Mouse (Mus musculus) midbrain, embryonic 13.5 days (tissue): ENCODE results near the gene Wipi1. TPM values are rescaled to one million over a fixed set of nuclear protein-coding genes. Genes with fewer than 3 reads are reported as not detected.

Experiments used
- ATAC-seq: fragments of 200-750 bp; cut with Nextera tagmentation; 2 replicates; pipeline ENCODE4 v1.8.0; 2017; ENCODE audit warnings: mild to moderate bottlenecking, moderate TSS enrichment, moderate library complexity
- H3K27ac ChIP-seq: fragments of 300-500 bp; sonication (generic); 2 replicates; pipeline ENCODE4 v1.5.1; 2015; ENCODE audit warnings: inconsistent platforms, mild to moderate bottlenecking, moderate library complexity
- H3K27me3 ChIP-seq: fragments of 300-500 bp; sonication (generic); 2 replicates; pipeline ENCODE4 v1.6.1; 2015; ENCODE audit warnings: mild to moderate bottlenecking, inconsistent platforms
- H3K36me3 ChIP-seq: fragments of 300-500 bp; sonication (generic); 2 replicates; pipeline ENCODE4 v1.6.1; 2015; ENCODE audit warnings: mild to moderate bottlenecking, inconsistent platforms
- H3K4me1 ChIP-seq: fragments of 300-500 bp; sonication (generic); replicated peaks from 2 replicates; pipeline ENCODE4 v1.6.1; 2015; ENCODE audit warnings: inconsistent platforms
- H3K4me2 ChIP-seq: fragments of 300-500 bp; sonication (generic); replicated peaks from 2 replicates; pipeline ENCODE4 v1.6.1; 2015; ENCODE audit warnings: moderate library complexity, mild to moderate bottlenecking, inconsistent platforms
- H3K4me3 ChIP-seq: fragments of 300-500 bp; sonication (generic); replicated peaks from 2 replicates; pipeline ENCODE4 v1.5.1; 2015; ENCODE audit warnings: mild to moderate bottlenecking, inconsistent platforms
- H3K9ac ChIP-seq: fragments of 300-500 bp; sonication (generic); replicated peaks from 2 replicates; pipeline ENCODE4 v1.6.1; 2015; ENCODE audit warnings: mild to moderate bottlenecking, inconsistent platforms
- H3K9me3 ChIP-seq: fragments of 300-500 bp; sonication (generic); 2 replicates; pipeline ENCODE4 v1.6.1; 2016; ENCODE audit warnings: mild to moderate bottlenecking, inconsistent platforms
- WGBS: fragments of 180-500 bp; shearing (Covaris S2); methylation state at CpG from one replicate; pipeline ENCODE4 v1.1.7; 2015; 5-methylcytosine and 5-hydroxymethylcytosine counted together
- polyA plus RNA-seq: library from polyadenylated mRNA; unstranded; fragments of >200 nt; fragmentation: Nextera tagmentation; extraction: Ambion mirVana; gene quantifications from 2 replicates; pipeline ENCODE4 v1.2.1, GENCODE M21; 2015

The Wipi1 gene
- polyA plus RNA-seq, 1 experiment from 2014 or later = 12.8 TPM

DNA sequence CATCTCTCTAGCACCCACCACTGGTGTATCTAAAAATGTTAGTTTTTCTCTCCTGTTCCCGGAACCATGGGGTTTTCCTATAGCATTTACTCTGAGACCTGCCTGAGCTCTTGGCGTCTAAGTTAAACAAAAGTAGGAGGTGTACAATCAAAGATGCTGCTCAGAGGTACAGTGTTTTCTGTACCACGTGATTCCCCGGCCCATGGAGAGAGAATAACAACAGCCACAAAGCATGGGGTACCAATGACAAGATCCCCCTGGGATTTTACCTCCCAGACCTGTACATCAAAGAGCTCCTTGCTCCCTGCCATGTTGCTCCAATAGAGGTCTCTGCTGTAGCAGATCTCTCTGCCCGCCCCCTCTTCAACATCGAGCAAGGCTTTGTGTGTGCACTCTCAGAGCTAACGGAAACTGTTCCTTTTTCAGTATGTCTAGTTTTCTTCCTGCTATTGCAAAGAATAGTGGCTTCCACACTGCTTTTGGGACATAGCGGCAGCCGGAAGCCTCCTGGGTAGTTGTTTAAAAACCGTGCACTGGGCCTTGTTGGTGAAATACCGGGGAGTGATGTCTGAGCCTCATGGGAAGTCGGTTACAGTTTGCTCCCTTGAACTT lies 42.7 kb downstream of the Wipi1 start:
- Histone ChIP-seq H3K9me3 (no peaks in the 10 kb centered on the region), H3K27ac (no peak overlapping the region), H3K4me2 (no peak overlapping the region), H3K27me3 (no peaks in the 10 kb centered on the region), H3K4me3 (no peak overlapping the region), H3K4me1 (no peaks in the 10 kb centered on the region), H3K36me3 (no peaks in the 10 kb centered on the region), H3K9ac (no peak overlapping the region)
- 65% methylated on average over 12 of the region's 12 CpGs for WGBS
- ATAC-seq = no peak

DNA sequence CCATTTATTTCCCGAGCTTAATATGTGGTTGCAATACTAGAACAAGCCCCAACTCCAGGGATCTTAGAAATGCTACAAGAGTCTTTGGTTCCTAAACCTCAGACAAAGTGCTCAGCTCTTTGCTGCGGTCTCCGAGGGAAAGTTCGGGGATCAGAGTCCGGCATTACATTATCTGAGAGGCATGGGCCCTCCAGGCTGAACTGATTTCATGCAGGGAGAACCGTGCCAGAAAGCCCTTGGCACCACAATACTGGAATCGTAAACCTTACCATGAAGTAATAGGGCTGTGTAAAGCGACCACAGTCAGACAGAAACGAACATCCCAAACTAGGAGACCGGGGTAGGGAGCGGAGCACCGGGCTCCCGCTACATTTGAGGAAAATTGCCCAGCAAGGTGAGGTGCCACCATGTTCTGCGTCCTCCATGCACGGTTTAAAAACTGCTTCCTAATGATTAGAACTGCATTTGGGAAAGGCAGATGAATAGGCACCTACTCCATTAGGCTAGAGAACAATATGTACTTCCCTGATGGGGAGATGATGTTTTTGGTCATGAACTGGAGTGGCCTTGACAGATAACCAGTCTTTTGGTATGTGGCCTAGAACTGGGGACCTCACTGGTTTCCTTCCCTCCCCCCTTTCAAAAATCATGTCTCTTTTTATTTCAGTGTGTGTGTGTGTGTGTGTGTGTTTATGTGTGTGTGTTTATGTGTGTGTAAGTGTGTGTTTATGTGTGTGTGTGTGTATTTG lies 47.1 kb downstream of the Wipi1 start:
- 90% methylated on average over 15 of the region's 15 CpGs for WGBS
- no peak for ATAC-seq
- H3K9ac ChIP-seq = no peak overlapping the region
- no peak overlapping the region for H3K4me2 ChIP-seq
- no peaks in the 10 kb centered on the region for H3K4me1 ChIP-seq
- H3K27me3 ChIP-seq = no peaks in the 10 kb centered on the region
- H3K4me3 ChIP-seq = no peak overlapping the region
- no peaks in the 10 kb centered on the region for H3K36me3 ChIP-seq
- H3K9me3 ChIP-seq = no peaks in the 10 kb centered on the region
- H3K27ac ChIP-seq = no peak overlapping the region

DNA sequence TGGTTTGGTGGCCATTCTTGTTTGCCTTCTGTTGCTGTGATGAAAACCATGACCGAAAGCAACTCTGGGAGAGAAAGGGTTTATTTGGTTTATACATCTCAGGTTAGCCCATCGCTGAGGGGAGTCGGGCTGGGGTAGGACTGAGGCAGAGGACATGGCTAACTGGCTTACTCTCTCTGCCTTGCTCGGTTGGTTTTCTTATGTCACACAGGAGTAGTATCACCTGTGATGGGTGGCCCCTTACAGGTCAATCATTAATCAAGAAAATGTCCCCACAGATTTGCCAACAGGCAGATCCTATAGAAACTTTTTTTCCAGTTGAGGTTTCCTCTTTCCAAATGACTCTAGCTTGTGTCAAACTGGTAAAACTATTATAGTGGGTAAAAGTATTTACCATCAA lies 48.1 kb downstream of the Wipi1 start:
- Histone ChIP-seq H3K36me3 (no peaks in the 10 kb centered on the region), H3K4me2 (no peak overlapping the region), H3K4me3 (no peak overlapping the region), H3K27me3 (no peaks in the 10 kb centered on the region), H3K27ac (no peak overlapping the region), H3K9ac (no peak overlapping the region), H3K4me1 (no peaks in the 10 kb centered on the region), H3K9me3 (no peaks in the 10 kb centered on the region)
- no peak for ATAC-seq
- WGBS = 90% methylated on average over 4 of the region's 4 CpGs

DNA sequence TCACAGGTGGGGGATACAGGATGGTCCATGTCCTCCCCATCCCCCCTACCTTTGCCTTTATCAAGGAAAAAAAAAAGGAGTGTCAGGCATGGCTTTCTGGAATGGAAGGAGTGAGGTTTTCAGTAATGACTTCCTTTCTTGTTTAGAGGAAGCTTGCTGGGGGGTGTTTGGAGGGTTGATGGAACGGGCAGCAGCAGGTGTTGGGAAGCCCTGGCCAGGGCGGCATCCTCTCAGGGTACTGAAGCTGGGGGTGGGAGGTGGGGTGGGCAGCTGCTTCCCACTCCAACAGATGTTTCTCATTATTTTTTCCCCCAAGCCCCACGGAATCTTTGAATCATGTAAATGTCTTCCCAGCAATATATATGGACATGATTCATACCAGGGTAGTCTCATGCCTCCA lies 50.3 kb downstream of the Wipi1 start:
- 86% methylated on average over 3 of the region's 3 CpGs for WGBS
- Histone ChIP-seq H3K9me3 (no peaks in the 10 kb centered on the region), H3K27ac (no peak overlapping the region), H3K36me3 (no peaks in the 10 kb centered on the region), H3K27me3 (no peaks in the 10 kb centered on the region), H3K4me2 (no peak overlapping the region), H3K4me1 (no peaks in the 10 kb centered on the region), H3K9ac (no peak overlapping the region), H3K4me3 (no peak overlapping the region)
- no peak for ATAC-seq

DNA sequence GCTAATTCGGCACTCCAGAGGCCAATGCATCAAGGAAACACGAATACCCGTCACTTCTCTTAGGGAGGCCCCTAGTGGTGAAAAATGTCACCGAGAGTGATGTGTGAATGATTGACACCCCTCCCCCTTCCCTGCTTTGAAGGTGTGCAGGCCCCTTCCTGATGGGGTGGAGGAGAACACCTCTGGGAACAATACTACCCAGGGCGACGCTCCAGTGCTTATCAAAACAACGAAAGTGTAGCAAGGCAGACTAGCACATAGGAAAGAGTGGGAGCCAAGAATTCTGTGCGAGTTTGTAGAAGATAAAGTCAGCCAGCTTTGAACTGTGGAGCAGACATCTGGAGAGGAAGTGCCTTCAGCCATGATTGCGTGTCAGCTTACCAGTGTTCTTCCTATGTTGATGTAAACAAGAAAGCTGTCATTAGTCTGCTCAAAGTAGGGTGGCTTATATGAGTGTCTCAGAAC lies 50.9 kb downstream of the Wipi1 start:
- no peak overlapping the region for H3K9ac ChIP-seq
- H3K9me3 ChIP-seq = no peaks in the 10 kb centered on the region
- no peaks in the 10 kb centered on the region for H3K36me3 ChIP-seq
- no peak overlapping the region for H3K4me2 ChIP-seq
- no peak overlapping the region for H3K4me3 ChIP-seq
- 37% methylated on average over 9 of the region's 9 CpGs for WGBS
- H3K27ac ChIP-seq = no peak overlapping the region
- no peaks in the 10 kb centered on the region for H3K4me1 ChIP-seq
- ATAC-seq = no peak
- no peaks in the 10 kb centered on the region for H3K27me3 ChIP-seq

DNA sequence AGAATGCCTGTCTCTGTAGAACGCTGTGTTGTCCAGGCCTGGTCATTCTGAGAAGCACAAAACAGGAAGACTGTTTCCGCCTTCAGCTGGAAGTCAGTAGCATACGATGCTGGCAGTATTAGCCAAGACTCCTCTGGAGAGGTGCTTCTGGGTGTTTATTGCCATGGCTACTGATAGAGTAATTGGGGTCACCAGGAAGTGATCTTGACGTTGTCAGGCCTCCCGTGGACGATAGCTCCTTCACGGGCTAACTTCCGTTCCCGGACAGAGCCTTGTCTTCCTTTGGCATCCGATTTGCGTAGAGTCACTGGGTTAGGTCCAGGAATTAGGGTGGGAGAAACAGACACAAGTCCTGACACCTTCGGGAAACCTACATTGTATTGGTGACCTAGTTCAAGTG lies 52.5 kb downstream of the Wipi1 start:
- Histone ChIP-seq H3K9me3 (no peaks in the 10 kb centered on the region), H3K4me2 (no peak overlapping the region), H3K4me1 (no peaks in the 10 kb centered on the region), H3K4me3 (no peak overlapping the region), H3K36me3 (no peaks in the 10 kb centered on the region), H3K27me3 (no peaks in the 10 kb centered on the region), H3K9ac (no peak overlapping the region), H3K27ac (no peak overlapping the region)
- WGBS = 91% methylated on average over 12 of the region's 12 CpGs
- ATAC-seq = no peak

DNA sequence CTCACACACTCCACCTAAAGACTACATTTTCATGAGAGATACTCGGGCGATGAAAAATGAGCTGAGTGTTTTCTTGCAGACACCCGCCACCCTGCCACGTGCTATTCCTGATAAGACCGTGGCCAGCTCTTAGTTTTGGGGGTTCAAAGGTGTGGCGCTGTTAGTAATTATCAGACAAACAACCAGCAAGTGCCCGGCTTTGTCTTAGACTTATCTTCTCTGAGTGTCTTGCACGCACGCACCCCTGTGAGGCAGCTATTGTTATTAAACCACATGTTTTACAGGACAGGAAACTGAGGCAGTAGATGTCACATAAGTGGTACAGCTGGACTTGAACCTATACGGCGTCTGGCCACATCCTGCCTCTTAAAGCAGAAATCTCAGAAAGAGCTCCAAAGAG lies 54.3 kb downstream of the Wipi1 start:
- Histone ChIP-seq H3K9ac (no peak overlapping the region), H3K9me3 (no peaks in the 10 kb centered on the region), H3K27ac (no peak overlapping the region), H3K27me3 (no peaks in the 10 kb centered on the region), H3K4me2 (no peak overlapping the region), H3K4me1 (no peaks in the 10 kb centered on the region), H3K36me3 (no peaks in the 10 kb centered on the region), H3K4me3 (no peak overlapping the region)
- WGBS = 85% methylated on average over 11 of the region's 11 CpGs
- ATAC-seq = no peak

DNA sequence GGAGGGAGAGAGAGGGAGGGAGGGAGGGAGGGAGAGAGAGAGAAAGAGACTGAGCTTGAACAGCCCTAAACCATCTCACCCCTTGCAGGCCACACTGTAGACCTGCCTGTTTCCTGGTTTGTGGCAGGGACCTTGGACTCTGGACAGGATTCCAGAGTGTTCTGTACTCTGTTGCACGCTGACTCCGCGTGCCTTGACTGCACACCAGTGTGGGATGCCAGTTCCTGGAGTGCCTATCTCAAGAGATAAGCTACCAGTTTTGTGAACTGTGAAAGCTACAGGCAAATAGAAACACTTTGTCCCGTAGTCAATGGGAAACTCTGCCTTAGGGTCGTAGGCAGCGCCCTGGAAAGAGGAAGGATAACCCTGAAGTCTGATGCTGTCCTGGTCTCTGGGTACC lies 55.6 kb downstream of the Wipi1 start:
- Histone ChIP-seq H3K9ac (no peak overlapping the region), H3K4me3 (no peak overlapping the region), H3K36me3 (no peaks in the 10 kb centered on the region), H3K27ac (no peak overlapping the region), H3K27me3 (no peaks in the 10 kb centered on the region), H3K4me1 (no peaks in the 10 kb centered on the region), H3K9me3 (no peaks in the 10 kb centered on the region), H3K4me2 (no peak overlapping the region)
- ATAC-seq = no peak
- 92% methylated on average over 6 of the region's 6 CpGs for WGBS

DNA sequence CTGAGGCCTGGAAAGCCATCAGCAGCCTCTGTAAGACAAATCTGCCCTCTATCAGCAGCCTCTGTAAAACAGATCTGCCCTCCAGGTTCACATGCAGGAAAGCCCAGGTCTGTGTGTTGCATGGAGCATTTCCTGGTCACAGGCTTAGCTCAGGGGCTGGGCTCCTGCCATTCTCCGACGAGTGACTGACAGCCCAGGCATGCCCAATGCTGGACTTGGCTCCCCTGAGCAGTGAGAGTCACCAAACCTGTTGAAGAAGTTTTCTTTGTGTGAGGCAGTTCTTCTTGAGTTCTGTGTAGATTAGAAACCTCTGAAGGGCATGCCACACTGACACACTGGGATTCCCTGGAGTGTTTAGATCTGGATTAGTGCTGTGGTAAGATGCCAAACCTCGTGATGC lies 57.3 kb downstream of the Wipi1 start:
- no peak overlapping the region for H3K4me2 ChIP-seq
- H3K9me3 ChIP-seq = no peaks in the 10 kb centered on the region
- WGBS = 48% methylated on average over 3 of the region's 3 CpGs

DNA sequence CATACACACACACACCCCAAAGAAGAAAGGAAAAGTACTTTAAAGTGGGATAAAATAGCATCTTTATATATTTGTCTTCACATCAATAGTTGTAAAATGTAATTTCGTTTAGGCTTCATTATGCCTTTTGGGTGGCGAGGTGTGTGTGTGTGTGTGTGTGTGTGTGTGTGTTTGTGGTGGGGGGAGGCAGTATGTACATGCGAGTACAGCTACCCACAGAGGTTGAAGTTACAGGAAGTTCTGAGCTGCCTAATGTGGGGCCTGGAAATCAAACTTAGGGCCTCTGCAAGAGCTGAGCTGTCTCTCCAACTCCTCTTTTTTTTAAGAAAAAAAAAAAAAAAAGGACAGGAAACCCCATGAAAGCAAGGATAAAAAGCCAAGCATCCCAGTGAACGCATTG lies 57.8 kb downstream of the Wipi1 start:
- no peak for ATAC-seq
- Histone ChIP-seq H3K27me3 (no peaks in the 10 kb centered on the region), H3K4me3 (no peak overlapping the region), H3K36me3 (no peaks in the 10 kb centered on the region), H3K9ac (no peak overlapping the region), H3K9me3 (no peaks in the 10 kb centered on the region), H3K27ac (no peak overlapping the region), H3K4me2 (no peak overlapping the region), H3K4me1 (no peaks in the 10 kb centered on the region)
- 73% methylated on average over 4 of the region's 4 CpGs for WGBS

More for the DNA sequence above, 57.3 kb downstream of the Wipi1 start:
- no peaks in the 10 kb centered on the region for H3K36me3 ChIP-seq
- no peak overlapping the region for H3K27ac ChIP-seq
- no peak for ATAC-seq
- H3K27me3 ChIP-seq = no peaks in the 10 kb centered on the region
- H3K4me3 ChIP-seq = no peak overlapping the region
- H3K4me1 ChIP-seq = no peaks in the 10 kb centered on the region
- H3K9ac ChIP-seq = no peak overlapping the region

DNA sequence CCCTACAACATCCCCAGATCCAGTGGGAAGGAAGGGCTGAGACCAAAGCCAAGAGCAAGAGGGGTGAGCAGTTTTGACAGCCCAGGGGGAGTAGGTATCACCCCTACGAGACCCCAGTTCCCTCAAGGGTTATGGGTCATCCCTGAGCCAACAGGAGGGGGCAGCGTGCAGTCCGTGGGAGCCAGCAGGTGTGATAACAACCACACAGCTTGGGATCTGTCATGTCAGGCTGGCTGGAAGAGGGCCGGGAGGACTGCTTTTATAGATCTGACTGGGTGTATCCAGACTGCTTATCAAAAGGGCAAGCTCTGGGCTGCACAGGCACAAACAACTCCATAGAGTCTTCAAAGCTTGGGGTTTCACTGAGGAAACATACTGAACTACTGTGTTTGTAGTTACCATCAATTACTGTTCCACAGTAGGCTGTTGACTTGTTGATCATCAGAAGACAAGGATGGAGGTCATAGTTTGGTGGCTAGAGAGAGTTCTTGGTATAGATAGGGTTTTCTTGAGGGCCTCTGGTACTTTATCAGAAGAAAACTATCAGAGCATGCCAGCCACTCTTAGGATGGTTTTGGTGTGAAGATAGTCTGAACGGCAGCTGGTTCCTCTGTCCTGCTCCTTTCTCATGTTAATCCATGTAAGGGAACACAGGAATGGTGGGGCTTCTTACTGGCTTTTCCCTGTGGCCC lies 62.0 kb downstream of the Wipi1 start:
- WGBS = 81% methylated on average over 5 of the region's 5 CpGs
- ATAC-seq = no peak
- H3K36me3 ChIP-seq = no peaks in the 10 kb centered on the region
- H3K9ac ChIP-seq = no peak overlapping the region
- no peak overlapping the region for H3K4me3 ChIP-seq
- peaks cover 6% of the 10 kb centered on the region; the same call in 1 of the 2 replicates for H3K4me1 ChIP-seq
- no peak overlapping the region for H3K4me2 ChIP-seq
- no peaks in the 10 kb centered on the region for H3K27me3 ChIP-seq
- H3K9me3 ChIP-seq = no peaks in the 10 kb centered on the region
- H3K27ac ChIP-seq = no peak overlapping the region

DNA sequence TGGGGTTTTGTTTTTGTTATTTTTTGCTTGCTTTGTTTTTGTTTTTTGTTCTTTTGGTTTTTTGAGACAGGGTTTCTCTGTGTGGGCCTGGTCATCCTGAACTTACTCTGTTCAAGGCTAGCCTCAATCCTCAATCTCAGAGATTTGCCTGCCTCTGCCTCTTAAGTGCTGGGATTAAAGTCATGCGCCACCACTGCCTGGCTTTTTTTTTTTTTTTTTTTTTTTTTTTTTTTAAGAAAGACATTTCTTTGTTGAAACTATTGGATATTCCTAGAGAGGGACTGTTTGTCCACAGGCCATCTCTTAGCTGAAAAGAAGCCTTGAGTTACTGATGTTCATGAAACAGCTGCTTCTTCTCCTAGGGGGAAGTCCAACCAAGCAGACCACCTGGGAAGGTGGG lies 64.1 kb downstream of the Wipi1 start:
- H3K36me3 ChIP-seq = no peaks in the 10 kb centered on the region
- H3K4me3 ChIP-seq = no peak overlapping the region
- no peak for ATAC-seq
- H3K27me3 ChIP-seq = no peaks in the 10 kb centered on the region
- no peak overlapping the region for H3K9ac ChIP-seq
- H3K9me3 ChIP-seq = no peaks in the 10 kb centered on the region
- WGBS = 100% methylated on average over 1 of the region's 1 CpGs
- no peak overlapping the region for H3K4me2 ChIP-seq
- peaks cover 6% of the 10 kb centered on the region; the same call in 1 of the 2 replicates for H3K4me1 ChIP-seq
- no peak overlapping the region for H3K27ac ChIP-seq
